Mouse (Mus musculus) fat pad, adult 2 months (tissue): Measurements from ENCODE around the gene Ifnar1.

Experiments
- DNase-seq: peaks from one replicate; pipeline ENCODE4 v3.0.0-alpha.2; 2011; ENCODE audit warnings: low read depth, low spot score; ENCODE audit errors: extremely low read depth

Ifnar1 gene

DNA sequence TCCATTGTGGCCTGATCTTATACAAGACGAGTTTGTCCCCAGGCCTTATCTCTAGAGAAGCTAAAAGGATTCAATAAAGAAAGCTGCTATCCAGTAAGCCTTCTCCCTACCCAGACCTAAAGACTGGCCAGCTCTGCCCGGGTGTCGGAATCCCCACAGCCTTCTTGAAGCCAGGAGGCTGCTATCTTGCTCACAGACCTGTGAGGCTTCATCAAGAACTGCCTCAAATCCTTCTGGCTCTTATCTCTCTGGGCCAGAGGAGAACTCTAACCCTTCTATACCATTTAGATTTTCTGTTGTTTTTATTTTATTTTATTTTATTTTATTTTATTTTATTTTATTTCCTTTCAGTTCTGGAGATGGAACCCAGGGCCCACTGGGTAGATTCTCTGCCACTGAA, 52.0 kb downstream of the Ifnar1 start:
- DNase-seq, result no peak

DNA sequence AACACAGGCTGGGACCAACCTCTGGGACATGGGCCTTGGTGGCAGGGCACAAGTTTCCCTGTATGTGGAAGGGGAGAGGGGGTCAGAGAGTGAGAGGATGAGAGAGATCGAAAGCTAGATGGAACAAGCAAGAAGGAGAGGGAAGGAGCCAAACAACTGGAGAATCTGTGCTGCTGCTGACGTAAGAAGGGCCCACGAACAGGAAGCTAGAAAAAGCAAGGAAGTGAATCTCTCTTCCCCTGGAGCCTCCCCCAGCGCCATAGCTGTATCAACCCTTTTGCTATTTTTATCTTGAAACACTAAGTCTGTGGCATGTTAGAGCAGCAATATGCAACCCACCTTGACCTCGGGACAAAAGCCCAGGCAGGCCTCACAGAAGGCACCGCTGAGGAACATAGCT, 53.0 kb downstream of the Ifnar1 start:
- DNase-seq, result no peak

DNA sequence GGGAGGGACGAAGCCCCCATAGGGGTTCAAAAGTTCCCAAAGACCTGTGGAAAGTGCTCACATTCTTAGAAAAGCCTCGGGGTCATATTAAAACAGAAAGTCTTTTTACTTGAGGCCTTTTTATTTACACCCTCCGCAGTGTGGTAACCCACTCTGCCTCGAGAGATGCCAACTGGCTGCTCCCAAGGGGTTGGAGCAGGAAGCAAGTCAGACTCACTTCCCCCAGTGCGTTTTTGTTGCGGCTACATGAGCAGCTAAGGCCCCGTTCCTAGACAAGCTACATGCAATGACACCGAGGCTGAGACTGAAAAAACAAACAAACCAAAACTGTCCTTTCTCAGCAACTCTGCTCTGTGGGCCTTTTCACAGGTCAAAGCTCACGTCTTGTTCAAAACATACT, 53.5 kb downstream of the Ifnar1 start:
- no peak for DNase-seq

DNA sequence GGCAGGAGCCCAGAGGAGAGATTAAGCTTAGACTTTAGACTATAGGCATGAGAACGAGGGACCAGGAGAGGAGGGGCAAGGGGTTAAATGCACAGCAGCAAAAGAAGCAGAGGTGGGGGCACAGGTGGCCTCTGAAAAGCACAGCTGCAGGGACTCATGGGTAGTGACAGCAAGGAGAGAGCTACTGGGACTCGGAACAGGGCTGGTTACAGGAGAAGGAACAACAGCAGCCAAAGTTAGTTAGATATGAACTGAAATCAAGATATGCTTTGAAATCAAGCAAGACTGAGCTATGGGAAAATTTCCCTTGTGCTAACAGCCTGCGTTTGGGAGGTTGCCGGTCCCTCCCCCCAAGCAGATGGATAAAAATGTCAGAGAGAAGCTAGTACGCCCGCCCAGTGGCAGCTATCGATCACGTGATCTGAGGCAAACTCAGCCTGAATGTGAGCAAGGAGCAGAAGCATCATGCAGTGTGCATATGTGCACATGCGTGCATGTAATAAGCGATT, 56.6 kb downstream of the Ifnar1 start:
- DNase-seq, result no peak

DNA sequence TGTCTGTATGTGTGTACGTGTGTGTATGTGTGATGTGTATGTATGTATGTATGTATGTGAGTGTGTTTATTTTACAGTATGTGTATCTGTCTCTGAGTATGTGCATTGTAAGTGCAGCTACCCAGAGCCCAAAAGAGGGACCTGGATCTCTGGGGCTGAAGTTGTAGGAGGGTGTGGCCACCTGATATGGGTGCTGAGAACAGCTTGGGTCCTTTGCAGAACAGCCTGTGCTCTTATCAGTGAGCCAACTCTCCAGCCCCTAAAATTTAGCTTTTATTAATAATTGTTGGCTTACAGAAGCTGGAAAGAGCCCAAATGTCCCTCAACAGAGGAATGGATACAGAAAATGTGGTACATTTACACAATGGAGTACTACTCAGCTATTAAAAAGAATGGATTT, 58.6 kb downstream of the Ifnar1 start:
- DNase-seq, result no peak

DNA sequence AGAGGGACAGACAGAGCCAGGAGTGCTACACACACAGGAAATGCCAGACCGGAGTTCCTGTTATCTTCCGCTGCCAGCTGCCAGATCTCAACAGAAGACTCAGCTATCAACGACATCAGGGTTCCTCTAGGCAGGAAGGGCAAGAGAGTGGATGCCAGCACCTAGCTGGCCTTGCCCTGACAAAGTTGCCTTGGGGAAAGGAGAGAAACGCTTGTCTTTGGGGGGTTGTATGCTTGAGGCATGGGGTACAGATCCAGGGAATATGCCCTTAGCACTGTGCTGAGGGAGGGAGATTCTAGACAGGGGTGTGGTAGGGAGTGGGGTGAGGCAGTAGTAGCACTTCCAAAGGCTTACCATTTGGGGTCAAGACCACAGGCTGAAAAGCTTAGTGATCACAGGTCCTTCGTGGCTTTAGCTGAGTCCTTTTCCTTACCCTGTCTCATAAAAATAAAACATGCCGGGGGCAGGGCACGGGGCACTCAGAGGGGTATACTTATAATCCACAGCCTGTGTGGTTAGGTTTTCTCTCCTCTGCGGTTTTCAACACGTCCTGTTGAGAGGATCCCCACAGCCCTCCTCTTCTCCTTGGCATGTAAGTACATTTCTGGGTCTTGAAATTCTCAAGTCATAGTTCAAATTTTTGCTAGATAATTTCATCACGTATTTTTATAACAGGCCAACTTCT, 60.7 kb downstream of the Ifnar1 start:
- DNase-seq, result no peak

DNA sequence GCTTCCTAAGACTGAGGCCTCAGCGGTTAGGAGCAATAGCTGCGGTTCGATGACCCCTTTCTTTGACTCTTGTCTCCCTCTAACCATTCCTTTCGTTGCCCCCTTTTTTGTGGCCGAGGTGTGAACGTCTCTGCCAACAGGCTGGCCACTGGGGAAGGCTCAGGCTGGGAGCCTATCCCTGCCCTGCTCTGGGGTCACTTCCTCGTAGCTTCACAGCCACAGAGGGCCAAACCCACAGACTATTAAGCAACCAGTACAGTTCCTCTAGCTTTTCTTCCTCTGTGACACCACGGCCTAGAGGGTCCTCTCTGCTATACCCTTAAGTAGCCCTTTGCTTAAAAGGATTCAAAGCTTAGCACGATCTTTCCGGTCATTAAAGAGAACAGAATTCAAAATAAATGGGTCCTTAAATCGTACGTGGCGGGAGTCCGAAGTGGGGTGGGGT, 61.4 kb downstream of the Ifnar1 start:
- no peak for DNase-seq

DNA sequence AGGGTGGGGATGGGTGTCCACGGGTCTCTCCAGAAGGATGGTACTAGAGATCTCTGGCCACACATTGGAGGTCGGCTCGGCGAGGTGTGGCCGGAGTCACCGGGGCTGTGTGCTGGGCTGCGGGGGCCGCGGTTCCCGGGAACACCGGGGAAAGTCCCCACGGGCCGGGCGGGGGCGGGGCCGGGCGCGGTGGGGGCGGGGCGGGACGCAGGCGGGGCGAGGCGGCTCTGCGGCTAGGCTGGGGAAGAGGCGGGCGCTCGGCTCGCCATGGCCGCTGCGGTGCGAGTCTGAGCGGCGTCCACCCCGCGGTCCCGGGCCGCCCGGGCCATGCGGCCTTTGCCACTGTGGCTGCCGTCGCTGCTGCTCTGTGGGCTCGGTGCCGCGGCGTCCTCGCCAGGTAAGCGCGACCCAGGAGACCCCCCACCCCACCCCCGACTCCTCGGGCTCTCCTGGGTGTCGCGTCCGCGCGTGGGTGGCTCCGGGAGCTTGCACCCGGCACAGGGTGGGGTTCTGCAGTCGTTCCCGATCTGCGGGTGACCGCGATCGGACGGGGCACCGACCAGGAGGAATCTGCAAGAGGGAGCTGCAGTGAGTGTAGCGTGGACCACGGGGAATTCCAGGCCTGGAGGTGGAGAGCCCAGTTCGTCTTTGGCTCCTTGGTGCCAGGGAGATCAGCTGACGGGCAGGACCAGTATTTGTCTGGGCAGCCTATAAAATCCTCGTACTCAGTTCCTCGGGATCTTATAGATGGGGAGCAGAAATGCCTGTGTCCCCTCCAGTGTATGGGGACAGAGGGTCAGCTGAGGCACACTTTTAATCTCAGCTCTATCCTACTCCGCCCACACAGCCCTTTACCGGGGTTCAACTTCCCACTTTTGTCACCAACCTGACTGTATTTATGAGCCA, 62.1 kb downstream of the Ifnar1 start, which contains the start of gene Ifngr2:
Ifngr2 (plus strand) TSS at position 237 of the 906 bp plus-strand sequence.
- DNase-seq, result no peak

DNA sequence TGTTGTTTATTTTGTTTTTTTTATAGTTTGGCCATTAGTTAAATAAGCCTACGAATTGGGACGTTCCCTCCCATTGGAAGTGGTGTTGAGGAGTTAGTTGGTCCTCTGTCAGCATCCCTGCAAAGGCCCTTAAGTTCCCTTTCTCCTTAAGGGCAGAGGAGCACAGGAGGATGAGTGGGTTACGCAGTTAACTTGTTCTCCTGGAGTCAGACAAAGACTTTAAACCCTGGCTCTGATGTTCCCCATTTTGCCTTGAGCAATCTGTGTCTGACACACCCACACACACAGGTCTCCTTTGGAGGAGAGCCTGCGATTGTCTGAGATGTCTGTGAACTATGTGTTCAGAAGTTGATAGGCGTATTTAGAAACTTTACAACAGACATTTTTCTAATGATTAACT, 62.9 kb downstream of the Ifnar1 start:
- peak; percentile 49 for DNase-seq

DNA sequence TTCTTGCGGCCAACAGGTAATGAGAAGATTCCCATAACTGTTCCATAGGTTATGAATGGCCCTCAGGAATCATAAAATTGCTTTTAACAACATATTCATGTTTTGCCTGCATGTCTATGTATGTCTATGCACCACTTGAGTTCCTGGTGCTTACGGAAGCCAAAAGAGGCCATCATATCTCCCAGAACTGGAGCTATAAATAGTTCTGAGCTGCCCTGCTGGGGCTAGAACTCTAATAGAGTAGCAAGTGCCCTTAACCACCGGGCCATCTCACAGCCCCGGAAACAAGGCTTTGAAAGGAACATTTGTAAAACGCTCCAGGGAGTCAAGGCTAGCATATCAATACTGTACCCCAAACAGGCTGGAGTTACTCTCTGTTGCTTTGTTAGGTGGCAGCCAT, 63.5 kb downstream of the Ifnar1 start:
- DNase-seq, result no peak

DNA sequence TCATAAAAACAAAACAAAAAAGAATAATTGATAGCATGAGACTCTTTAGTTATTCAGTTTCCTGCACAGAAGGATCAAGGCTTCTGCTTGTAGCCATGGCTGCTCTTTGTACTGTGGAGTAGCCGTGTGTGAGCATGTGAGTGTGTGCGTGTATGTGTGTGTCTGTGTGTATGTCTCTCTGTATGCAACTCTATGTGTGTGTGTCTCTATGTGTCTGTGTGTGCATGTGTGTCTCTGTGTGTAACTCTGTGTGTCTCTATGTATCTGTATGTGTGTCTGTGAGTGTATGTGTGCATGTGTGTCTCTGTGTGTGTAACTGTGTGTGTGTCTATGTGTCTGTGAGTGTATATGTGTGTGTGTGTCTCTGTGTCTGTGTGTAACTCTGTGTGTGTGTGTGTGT, 64.0 kb downstream of the Ifnar1 start:
- DNase-seq, result no peak

DNA sequence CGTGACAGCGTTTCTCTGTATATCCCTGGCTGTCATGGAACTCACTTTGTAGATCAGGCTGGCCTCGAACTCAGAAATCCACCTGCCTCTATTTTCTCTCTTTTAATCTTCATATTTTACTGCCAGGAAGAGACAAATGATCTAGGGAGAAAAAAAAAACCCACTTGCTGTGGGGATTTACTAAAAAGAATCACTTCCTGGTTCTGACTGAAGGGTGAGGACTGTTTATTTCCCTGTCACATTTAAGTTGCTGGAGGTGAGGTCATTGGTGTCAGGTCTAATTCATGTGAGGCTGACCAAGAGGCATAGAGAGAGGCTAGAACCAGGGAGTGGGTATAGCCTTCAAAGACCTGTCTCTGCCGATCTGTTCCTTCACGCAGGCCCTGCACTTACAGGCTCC, 64.6 kb downstream of the Ifnar1 start:
- DNase-seq, result no peak

DNA sequence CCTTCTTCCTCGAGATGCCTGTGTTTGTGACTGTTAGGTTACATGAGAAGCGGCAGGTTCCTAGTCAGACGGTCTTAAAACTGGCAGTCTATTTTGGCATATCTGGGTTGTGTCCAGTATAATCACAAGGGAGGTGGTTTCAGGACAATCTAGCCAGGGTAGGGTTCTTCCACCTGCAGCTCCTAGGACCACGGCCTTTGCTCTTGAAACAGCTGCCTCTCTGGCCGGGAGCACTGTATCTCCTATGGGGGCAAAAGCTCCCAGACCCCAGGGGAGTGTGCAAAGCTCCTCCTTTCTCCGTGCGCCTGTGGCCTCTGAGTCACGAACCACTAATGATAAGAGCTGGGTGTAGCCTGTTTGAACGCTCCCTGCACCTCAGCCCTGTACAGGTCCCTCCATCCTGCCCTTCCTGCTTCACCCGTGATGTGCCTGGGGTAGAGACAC, 66.1 kb downstream of the Ifnar1 start:
- no peak for DNase-seq

DNA sequence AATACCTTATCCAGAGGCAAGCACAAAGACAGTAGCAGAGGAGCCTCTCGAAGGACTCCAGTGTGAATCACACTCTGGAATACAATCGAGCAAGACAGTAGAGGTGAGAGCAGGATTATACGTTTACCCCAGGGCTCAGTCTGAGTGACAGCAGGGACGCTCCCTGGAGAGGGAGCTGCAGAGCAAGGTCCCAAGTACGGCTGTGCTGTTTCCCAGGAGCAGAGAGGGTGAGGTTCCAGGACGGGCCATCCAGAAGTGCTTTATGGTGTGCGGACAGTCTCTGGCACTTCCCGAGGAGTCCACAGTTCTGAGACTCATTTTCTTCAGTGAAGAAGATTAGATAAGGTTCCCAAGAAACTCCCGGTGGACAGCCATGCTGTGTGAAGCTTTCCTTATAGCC, 67.0 kb downstream of the Ifnar1 start:
- no peak for DNase-seq

DNA sequence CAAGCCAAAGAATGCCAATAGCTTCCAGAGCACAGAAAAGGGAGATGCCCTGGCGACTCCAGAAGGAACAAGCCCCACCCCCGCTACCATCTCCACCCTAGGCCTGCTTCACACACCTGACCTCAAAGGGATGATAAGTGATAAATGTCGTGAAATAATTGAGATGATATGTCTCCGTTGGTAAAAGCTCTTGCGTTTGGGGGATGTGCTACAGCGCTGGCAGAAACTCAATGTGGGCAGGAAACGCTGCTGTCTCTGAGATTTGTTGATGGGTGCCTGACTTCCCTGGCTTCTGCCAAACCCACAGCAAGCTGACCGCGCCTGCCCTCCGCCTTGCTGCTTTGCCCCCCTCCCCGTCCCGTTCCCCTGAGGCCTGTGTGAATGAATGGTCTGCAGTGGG, 68.6 kb downstream of the Ifnar1 start:
- DNase-seq, result no peak

DNA sequence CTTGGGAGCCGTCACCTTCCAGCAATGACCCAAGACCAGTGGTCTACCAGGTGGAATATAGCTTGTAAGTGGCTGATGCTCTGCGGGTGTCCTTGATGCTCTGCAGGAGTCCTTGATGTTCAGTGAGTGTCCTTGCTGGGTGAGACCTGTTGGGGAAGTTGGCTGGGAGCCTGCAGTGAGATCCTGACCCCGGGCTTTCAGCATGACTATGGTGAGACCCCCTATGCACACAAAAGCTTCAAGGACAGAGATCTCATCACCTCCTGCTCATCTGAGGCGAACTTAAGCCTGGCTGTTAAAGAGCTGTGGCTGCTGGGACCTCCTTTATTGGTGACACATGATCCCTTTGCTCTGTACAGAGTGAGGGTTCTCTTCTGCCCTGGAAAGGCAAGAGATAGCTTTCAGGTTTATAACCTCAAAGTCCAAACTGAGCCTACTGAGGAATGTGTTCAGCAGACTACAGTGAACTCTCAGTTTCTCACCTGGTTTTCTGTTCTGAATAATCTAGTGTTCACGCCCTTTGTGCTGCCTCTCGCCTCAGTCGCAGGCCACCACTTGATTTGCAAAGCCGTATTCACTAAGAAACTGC, 70.1 kb downstream of the Ifnar1 start:
- no peak for DNase-seq

DNA sequence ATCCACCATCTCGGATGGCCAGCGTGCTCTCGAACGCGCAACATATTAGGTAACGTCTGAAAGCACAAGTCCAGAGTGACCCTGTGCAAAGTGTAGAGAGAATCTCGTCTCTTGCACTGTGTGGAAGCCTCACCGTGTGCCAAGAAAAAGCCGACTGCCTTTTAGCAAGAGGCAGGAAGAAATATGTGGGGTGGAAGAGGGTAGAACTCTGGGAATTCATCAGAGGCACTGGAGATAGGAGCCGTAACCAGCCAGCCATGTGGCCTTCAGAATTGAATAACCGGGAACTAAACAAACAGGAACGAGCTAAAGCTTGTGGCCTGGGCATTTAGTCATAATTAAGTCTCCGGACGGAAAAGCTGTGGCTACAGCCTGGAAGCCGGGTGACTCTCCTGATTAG, 71.6 kb downstream of the Ifnar1 start:
- no peak for DNase-seq
